Mouse (Mus musculus): ENCODE measurements around the gene C530008M17Rik.

GRCm38 (mm10) chr5:76670183-76670582 lies 13.9 kb downstream of the C530008M17Rik start:
- no peak for TF ChIP-seq RAD21 (IDR thresholded peaks at IDR 0.05; ENCODE audit: low read depth, low read length)
- no peak for TF ChIP-seq CTCF (IDR thresholded peaks at IDR 0.05 in 2 of 3, conservative IDR thresholded peaks at IDR 0.05 in 1 of 3; ENCODE audit: control insufficient read depth in 1 of 3, insufficient read depth in 1 of 3, low read depth in 2 of 3, low read length in 3 of 3, poor library complexity in 1 of 3, severe bottlenecking in 1 of 3)
